Mouse (Mus musculus) limb, embryonic 11.5 days (tissue): ENCODE measurements around the gene Maml1. TPM values are rescaled to one million over a fixed set of nuclear protein-coding genes. Genes with fewer than 3 reads are reported as not detected.
A peak's percentile ranks its signal among the peaks of the same experiment; 100 is the strongest.
"Not testable (repeated sequence)": the region's sequence is repeated elsewhere in the genome, so short reads cannot be mapped to it uniquely, and the experiment has no call there.

Experiments
- ATAC-seq: fragments of 200-750 bp; cut with Nextera tagmentation; 2 replicates; pipeline ENCODE4 v1.8.0; 2017; ENCODE audit warnings: low read depth; ENCODE audit not compliant: insufficient number of reproducible peaks, low FRiP score, low TSS enrichment
- DNase-seq: peaks from one replicate; pipeline ENCODE4 v3.0.0-alpha.2; 2015; ENCODE audit warnings: low spot score
- H3K27ac ChIP-seq: fragments of 300-500 bp; sonication (generic); replicated peaks from 2 replicates; pipeline ENCODE4 v1.5.1; 2014; ENCODE audit warnings: low read depth, mild to moderate bottlenecking, low read length
- H3K27me3 ChIP-seq: fragments of 300-500 bp; sonication (generic); 2 replicates; pipeline ENCODE4 v1.6.1; 2014; ENCODE audit warnings: mild to moderate bottlenecking, low read length, mixed read lengths; ENCODE audit not compliant: control insufficient read depth, insufficient read depth
- H3K36me3 ChIP-seq: fragments of 300-500 bp; sonication (generic); 2 replicates; pipeline ENCODE4 v1.6.1; 2014; ENCODE audit warnings: mild to moderate bottlenecking, low read length, moderate library complexity, mixed read lengths; ENCODE audit not compliant: control insufficient read depth, insufficient read depth
- H3K4me1 ChIP-seq: fragments of 300-500 bp; sonication (generic); 2 replicates; pipeline ENCODE4 v1.6.1; 2014; ENCODE audit warnings: low read length, mixed read lengths; ENCODE audit not compliant: control insufficient read depth, insufficient read depth
- H3K4me2 ChIP-seq: fragments of 300-500 bp; sonication (generic); 2 replicates; pipeline ENCODE4 v1.6.1; 2014; ENCODE audit warnings: low read depth, mild to moderate bottlenecking, moderate library complexity; ENCODE audit not compliant: severe bottlenecking
- H3K4me3 ChIP-seq: fragments of 300-500 bp; sonication (generic); 2 replicates; pipeline ENCODE4 v1.5.1; 2014; ENCODE audit warnings: low read depth, low read length
- H3K9ac ChIP-seq: fragments of 300-500 bp; sonication (generic); 2 replicates; pipeline ENCODE4 v1.6.1; 2014; ENCODE audit warnings: mild to moderate bottlenecking, low read length
- H3K9me3 ChIP-seq: fragments of 300-500 bp; sonication (generic); 2 replicates; pipeline ENCODE4 v1.6.1; 2016; ENCODE audit warnings: low read length; ENCODE audit not compliant: control insufficient read depth
- WGBS: fragments of 180-500 bp; shearing (Covaris S2); extraction: QIAGEN DNeasy Blood & Tissue Kit; methylation state at CpG from one replicate; pipeline ENCODE4 v1.1.7; 2014; 5-methylcytosine and 5-hydroxymethylcytosine counted together
- polyA plus RNA-seq: library from polyadenylated mRNA; unstranded; fragments of >200 nt; fragmentation: Nextera tagmentation; extraction: Ambion mirVana; gene quantifications from 2 replicates; pipeline ENCODE4 v1.2.1, GENCODE M21; 2014

The Maml1 gene
- polyA plus RNA-seq, 1 experiment from 2014 or later, result 14.4 TPM

DNA sequence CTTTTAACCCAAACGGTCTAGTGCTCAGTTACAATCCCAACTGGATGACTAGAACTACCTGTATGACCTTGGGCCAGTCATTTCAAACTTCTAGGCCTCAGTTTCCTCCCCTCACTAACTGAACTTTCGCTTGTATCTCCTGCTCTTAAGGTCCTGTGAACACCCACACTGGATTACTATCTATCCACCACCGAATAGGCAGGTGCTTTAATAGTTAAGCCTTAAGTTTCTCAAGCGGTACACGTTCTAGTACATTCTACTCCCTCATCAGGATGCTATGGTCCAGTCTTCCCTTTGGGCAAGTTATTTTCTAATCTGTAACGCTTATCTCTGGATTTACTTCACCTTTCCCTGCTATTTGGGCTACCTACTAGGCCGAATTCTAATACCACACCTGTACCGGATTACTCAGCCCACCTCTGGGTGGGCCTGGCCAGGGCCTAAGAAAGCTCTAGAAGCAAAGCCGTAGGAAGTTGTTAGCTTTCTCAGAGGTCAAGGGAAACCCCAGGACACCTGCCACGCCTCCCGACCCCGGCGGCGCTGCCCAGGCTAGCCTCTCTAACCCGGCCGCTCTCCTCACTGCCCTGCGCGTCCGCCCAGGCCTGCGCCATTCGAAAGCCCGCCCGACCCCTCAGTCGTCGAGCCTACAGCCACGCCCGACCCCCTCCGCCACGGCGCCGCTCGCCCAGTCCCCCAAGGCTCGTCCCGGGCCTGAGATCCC, 32.8 kb upstream of the Maml1 start:
- WGBS, result under 1% methylated on average over 34 of the region's 34 CpGs
- H3K9ac ChIP-seq, result peak overlapping the region; percentile 93
- ATAC-seq (peak; percentile 79), DNase-seq (no peak)
- H3K4me1 ChIP-seq, result peaks cover 4% of the 10 kb centered on the region; the same call in 1 of the 2 replicates
- peak overlapping the region; percentile 70; the same call in 1 of the 2 replicates for H3K27ac ChIP-seq
- H3K27me3 ChIP-seq, result no peaks in the 10 kb centered on the region
- peak overlapping the region; percentile 74 for H3K4me3 ChIP-seq
- H3K9me3 ChIP-seq, result no peaks in the 10 kb centered on the region
- H3K36me3 ChIP-seq, result no peaks in the 10 kb centered on the region
- peak overlapping the region; percentile 71 for H3K4me2 ChIP-seq

DNA sequence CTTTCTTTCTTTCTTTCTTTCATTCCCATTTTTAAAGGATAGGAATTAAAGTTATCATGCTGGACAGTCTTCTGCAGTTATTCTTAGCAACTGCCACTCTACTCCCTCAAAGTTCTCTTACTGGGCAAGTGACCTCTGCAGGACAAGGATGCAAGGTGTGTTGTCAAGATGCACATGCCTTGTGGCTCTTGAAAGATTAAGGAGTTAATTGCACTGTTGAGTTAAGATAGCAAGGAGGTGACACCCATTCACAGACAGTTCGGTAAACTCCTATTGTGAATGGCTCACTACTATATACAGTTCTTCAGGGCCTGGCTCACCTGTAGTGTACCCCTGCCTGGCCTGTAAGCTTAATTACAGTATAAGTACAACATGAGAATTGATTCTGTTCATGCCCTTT, 31.7 kb upstream of the Maml1 start:
- peak overlapping the region; percentile 74 for H3K4me3 ChIP-seq
- peaks cover 4% of the 10 kb centered on the region; the same call in 1 of the 2 replicates for H3K4me1 ChIP-seq

DNA sequence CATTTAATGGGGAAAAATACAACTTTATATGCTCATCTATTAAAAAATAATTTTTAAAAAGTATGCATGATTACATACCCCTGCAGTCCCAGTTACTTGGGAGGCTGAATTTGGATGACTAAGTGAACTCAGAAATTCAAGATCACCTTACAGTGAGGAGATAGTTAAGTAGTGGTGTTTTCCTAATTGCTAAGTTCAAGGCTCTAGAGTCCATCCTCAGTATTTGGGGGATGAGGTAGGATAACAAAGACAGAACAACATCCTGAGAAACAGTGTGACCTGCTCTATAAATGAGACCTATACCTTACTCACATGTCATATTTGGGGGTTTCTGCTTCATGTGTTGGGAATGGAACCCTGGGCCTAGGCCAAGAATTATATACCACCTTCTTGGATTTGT, 30.2 kb upstream of the Maml1 start:
- Histone ChIP-seq H3K4me2 (no peak overlapping the region), H3K27me3 (no peaks in the 10 kb centered on the region), H3K27ac (no peak overlapping the region), H3K4me3 (no peak overlapping the region), H3K4me1 (peaks cover 4% of the 10 kb centered on the region; the same call in 1 of the 2 replicates), H3K9me3 (no peaks in the 10 kb centered on the region), H3K9ac (no peak overlapping the region), H3K36me3 (no peaks in the 10 kb centered on the region)
- ATAC-seq (no peak), DNase-seq (no peak)

More for the DNA sequence above, 31.7 kb upstream of the Maml1 start:
- Histone ChIP-seq H3K27me3 (no peaks in the 10 kb centered on the region), H3K9me3 (no peaks in the 10 kb centered on the region), H3K4me2 (peak overlapping the region; percentile 71), H3K36me3 (no peaks in the 10 kb centered on the region), H3K27ac (no peak overlapping the region), H3K9ac (peak overlapping the region; percentile 30; the same call in 1 of the 2 replicates)
- DNase-seq, result no peak
- 44% methylated on average over 1 of the region's 1 CpGs for WGBS
- no peak for ATAC-seq

DNA sequence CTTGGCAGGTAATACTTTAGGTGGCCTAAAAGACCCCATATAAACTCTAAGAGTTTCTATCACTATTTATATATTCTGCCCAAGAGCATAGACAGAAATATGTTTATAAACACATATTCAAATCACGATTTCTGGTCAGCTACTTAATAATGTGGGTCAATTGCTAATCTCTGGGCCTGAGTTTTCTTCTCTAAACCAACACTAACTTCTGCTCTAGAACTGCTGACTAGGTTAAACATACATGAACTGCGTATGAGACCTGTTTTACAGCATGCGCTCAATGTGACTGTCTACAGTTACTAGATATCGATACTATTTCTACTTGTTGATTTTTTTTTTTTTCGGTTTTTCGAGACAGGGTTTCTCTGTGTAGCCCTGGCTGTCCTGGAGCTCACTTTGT, 29.1 kb upstream of the Maml1 start:
- no peaks in the 10 kb centered on the region for H3K27me3 ChIP-seq
- no peak for ATAC-seq
- no peak overlapping the region for H3K4me3 ChIP-seq
- WGBS, result 94% methylated on average over 6 of the region's 6 CpGs
- DNase-seq, result no peak
- H3K4me2 ChIP-seq, result no peak overlapping the region
- no peaks in the 10 kb centered on the region for H3K36me3 ChIP-seq
- H3K4me1 ChIP-seq, result peaks cover 4% of the 10 kb centered on the region; the same call in 1 of the 2 replicates
- H3K9ac ChIP-seq, result no peak overlapping the region
- H3K9me3 ChIP-seq, result no peaks in the 10 kb centered on the region
- no peak overlapping the region for H3K27ac ChIP-seq

DNA sequence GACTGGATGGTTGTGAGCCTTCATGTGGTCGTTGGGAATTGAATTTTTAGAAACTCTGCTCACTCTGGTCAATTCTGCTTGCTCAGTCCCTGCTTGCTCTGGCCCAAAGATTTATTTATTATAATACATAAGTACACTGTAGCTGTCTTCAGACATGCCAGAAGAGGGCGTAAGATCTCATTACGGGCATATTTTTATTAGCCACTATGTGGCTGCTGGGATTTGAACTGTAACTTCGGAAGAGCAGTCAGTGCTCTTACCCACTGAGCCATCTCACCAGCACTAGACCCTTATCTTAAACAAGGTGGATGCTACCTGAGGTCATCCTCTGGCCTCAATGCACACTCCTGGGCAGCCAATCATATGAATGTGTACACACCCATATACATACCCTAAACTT, 27.2 kb upstream of the Maml1 start:
- H3K36me3 ChIP-seq, DNase-seq, H3K27ac ChIP-seq, H3K4me1 ChIP-seq, H3K4me2 ChIP-seq, H3K9me3 ChIP-seq, H3K4me3 ChIP-seq, H3K9ac ChIP-seq, H3K27me3 ChIP-seq, ATAC-seq: not testable (repeated sequence)
- WGBS, result 93% methylated on average over 4 of the region's 4 CpGs

DNA sequence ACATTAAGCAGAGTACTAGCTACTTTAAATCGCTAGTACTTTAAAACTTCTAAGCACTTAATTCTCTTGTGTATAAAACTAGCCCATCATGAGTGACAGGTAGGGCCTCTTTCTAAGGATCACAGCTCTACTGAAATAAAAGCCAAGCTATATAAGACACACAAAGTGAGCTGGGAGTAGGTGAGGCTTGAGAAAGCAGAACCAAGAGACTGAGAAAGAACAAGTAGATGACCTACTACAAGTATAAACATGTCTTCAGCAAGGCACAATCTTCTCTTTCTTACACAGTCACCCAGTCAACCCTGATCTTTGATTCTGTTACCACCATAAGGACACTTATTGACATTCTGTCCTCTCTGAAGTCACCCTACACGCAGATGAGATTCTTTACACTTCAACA, 20.7 kb upstream of the Maml1 start:
- WGBS, result 86% methylated on average over 2 of the region's 2 CpGs
- Histone ChIP-seq H3K4me2 (no peak overlapping the region), H3K4me3 (no peak overlapping the region), H3K36me3 (peaks cover 10% of the 10 kb centered on the region), H3K9me3 (no peaks in the 10 kb centered on the region), H3K4me1 (no peaks in the 10 kb centered on the region), H3K27ac (no peak overlapping the region), H3K9ac (no peak overlapping the region), H3K27me3 (no peaks in the 10 kb centered on the region)
- no peak for DNase-seq
- ATAC-seq, result no peak

DNA sequence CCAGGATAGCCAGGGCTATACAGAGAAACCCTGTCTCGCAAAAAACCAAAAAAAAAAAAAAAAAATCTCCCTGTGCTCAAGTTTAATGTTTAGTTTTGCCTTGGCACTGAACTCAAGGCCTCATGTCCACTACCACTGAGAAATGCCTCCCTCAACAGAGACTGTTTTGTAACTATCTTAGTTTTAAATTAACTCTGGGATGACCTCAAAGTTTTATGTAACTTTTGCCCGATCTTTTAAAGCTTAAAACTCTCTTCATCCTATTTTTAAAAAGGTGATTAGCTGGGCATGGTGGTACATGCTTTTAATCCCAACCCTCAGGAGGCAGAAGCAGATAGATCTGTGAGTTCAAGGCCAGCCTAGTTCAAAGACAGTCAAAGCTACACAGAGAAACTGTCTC, 11.3 kb upstream of the Maml1 start:
- H3K4me2 ChIP-seq, result no peak overlapping the region
- no peak overlapping the region for H3K27ac ChIP-seq
- ATAC-seq, result no peak
- H3K27me3 ChIP-seq, result no peaks in the 10 kb centered on the region
- 88% methylated on average over 2 of the region's 2 CpGs for WGBS
- no peak overlapping the region for H3K4me3 ChIP-seq
- no peak for DNase-seq
- no peaks in the 10 kb centered on the region for H3K9me3 ChIP-seq
- H3K9ac ChIP-seq, result no peak overlapping the region
- no peaks in the 10 kb centered on the region for H3K4me1 ChIP-seq
- H3K36me3 ChIP-seq, result peaks cover 44% of the 10 kb centered on the region

DNA sequence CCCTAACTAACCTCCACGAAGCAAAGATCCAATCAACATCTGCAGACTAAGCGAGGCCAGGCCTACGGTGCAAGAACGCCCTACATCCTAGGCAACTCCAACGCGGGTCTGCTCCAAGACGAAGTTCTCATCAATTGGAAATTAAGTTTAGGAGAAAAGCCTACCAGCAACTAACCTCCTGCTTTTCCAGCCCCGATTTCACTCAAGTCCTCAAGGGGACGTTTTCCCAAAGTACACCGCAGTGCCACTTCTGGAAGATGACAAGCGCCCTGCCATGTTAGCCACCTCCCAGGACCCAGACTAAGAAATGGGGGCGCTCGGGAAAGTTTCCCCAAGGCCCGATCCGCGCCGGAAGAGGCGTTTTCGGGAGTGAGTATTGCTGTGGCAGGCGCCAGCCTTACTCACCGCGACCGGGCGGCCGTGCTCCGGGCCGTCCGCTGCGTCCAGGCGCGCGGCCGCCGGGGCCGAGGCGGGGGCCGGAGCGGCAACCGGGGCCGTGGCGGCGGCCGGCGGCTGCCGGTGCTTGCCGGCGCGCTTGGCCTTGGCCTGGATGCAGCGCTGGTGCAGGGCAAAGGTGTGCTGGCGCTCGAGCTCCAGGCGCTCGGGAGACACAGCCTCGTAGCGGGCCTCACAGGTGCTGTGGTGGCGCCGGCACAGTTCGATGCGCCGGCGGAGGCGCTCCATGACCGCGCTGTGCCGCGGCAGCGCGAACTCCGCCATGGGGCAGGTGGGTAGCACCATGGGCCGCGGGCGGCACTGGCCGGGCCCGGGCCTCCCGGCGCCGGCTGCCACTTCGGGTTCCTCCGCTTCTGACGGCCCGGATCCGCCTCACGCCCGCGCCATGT, 568 bp downstream of the Maml1 start:
- peak overlapping the region; percentile 97 for H3K4me3 ChIP-seq
- H3K27me3 ChIP-seq, result no peaks in the 10 kb centered on the region
- peaks cover 11% of the 10 kb centered on the region; the same call in 1 of the 2 replicates for H3K36me3 ChIP-seq
- peak overlapping the region; percentile 81 for H3K4me2 ChIP-seq
- WGBS, result under 1% methylated on average over 78 of the region's 85 CpGs
- peak overlapping the region; percentile 99 for H3K9ac ChIP-seq
- H3K9me3 ChIP-seq, result no peaks in the 10 kb centered on the region
- peaks cover 6% of the 10 kb centered on the region for H3K4me1 ChIP-seq
- peak overlapping the region; percentile 96 for H3K27ac ChIP-seq
- ATAC-seq (peak; percentile 67), DNase-seq (peak; percentile 75)
